Mouse (Mus musculus) spleen, adult 2 months (tissue): ENCODE results near the gene Zfhx3. TPM values are rescaled to one million over a fixed set of nuclear protein-coding genes. Genes with fewer than 3 reads are reported as not detected.

Experiments used
- DNase-seq, 2 experiments: peaks; one replicate each; pipeline versions ENCODE4 v3.0.0 to v3.0.0-alpha.2; 2012 to 2021; ENCODE audit warnings: low spot score in 2 of 2, low read depth in 1 of 2
- H3K27ac ChIP-seq: fragments of 200-500 bp; 2 replicates; pipeline ENCODE4 v1.5.1; 2012; ENCODE audit warnings: low read length, inconsistent platforms; ENCODE audit not compliant: insufficient read depth
- H3K27me3 ChIP-seq: fragments of 200-500 bp; 2 replicates; pipeline ENCODE4 v1.6.1; 2012; ENCODE audit warnings: mild to moderate bottlenecking, moderate library complexity, low read length, inconsistent platforms; ENCODE audit not compliant: control insufficient read depth, insufficient read depth
- H3K36me3 ChIP-seq: fragments of 200-500 bp; 2 replicates; pipeline ENCODE4 v1.6.1; 2012; ENCODE audit warnings: mild to moderate bottlenecking, low read length, inconsistent platforms; ENCODE audit not compliant: control insufficient read depth, insufficient read depth
- H3K4me1 ChIP-seq: fragments of 200-500 bp; 2 replicates; pipeline ENCODE4 v1.6.1; 2011; ENCODE audit warnings: inconsistent platforms; ENCODE audit not compliant: control insufficient read depth, insufficient read depth, insufficient read length
- H3K4me3 ChIP-seq: fragments of 200-500 bp; 2 replicates; pipeline ENCODE4 v1.5.1; 2011; ENCODE audit warnings: mild to moderate bottlenecking, inconsistent platforms; ENCODE audit not compliant: insufficient read depth, insufficient read length; ENCODE audit errors: extremely low read depth
- CTCF ChIP-seq: fragments of 200-500 bp; IDR thresholded peaks from 2 replicates; pipeline ENCODE4 v1.5.1; 2011; ENCODE audit warnings: mild to moderate bottlenecking, inconsistent platforms; ENCODE audit not compliant: insufficient read depth, insufficient read length, insufficient replicate concordance; ENCODE audit errors: extremely low read depth
- POLR2A ChIP-seq: fragments of 200-500 bp; IDR thresholded peaks from 2 replicates; pipeline ENCODE4 v1.6.1; 2011; ENCODE audit warnings: low read depth, low read length, inconsistent platforms
- WGBS: fragments of 180-500 bp; shearing (Covaris S2); methylation state at CpG from one replicate; pipeline ENCODE4 v1.1.7; 2018; 5-methylcytosine and 5-hydroxymethylcytosine counted together
- polyA plus RNA-seq: library from polyadenylated mRNA; depleted of rRNA; stranded (reverse); fragments of >200 nt; gene quantifications from 2 replicates; pipeline ENCODE4 v1.2.3, GENCODE M21; 2012

The Zfhx3 gene
- polyA plus RNA-seq, 1 experiment: 1.5 TPM

- H3K36me3 ChIP-seq: no peaks in the 10 kb centered on the region
- 93% methylated on average over 13 of the region's 13 CpGs for WGBS
Observed at GRCm38 (mm10) chr8:108437316-108437830, 494.9 kb downstream of the Zfhx3 start.

GRCm38 (mm10) chr8:108440476-108440875 is 498.0 kb downstream of the Zfhx3 start:
- 83% methylated on average over 3 of the region's 3 CpGs for WGBS
- Histone ChIP-seq H3K4me3 (no peak overlapping the region), H3K27ac (no peak overlapping the region), H3K36me3 (no peaks in the 10 kb centered on the region), H3K4me1 (no peaks in the 10 kb centered on the region), H3K27me3 (no peaks in the 10 kb centered on the region)
- DNase-seq: no peak
- TF ChIP-seq CTCF: no peak
- TF ChIP-seq POLR2A: no peak

More at GRCm38 (mm10) chr8:108437316-108437830, 494.9 kb downstream of the Zfhx3 start:
- TF ChIP-seq CTCF: no peak
- no peak for TF ChIP-seq POLR2A
- no peaks in the 10 kb centered on the region for H3K4me1 ChIP-seq
- no peak for DNase-seq
- H3K27me3 ChIP-seq: no peaks in the 10 kb centered on the region
- H3K4me3 ChIP-seq: no peak overlapping the region
- H3K27ac ChIP-seq: no peak overlapping the region

- TF ChIP-seq POLR2A (no peak), CTCF (no peak)
- H3K4me1 ChIP-seq: no peaks in the 10 kb centered on the region
- WGBS: 80% methylated on average over 8 of the region's 8 CpGs
- H3K27me3 ChIP-seq: no peaks in the 10 kb centered on the region
- H3K27ac ChIP-seq: no peak overlapping the region
- no peaks in the 10 kb centered on the region for H3K36me3 ChIP-seq
- DNase-seq: no peak
- no peak overlapping the region for H3K4me3 ChIP-seq
Observed at GRCm38 (mm10) chr8:108450847-108451246, 508.4 kb downstream of the Zfhx3 start.

- no peaks in the 10 kb centered on the region for H3K27me3 ChIP-seq
- no peaks in the 10 kb centered on the region for H3K36me3 ChIP-seq
- 88% methylated on average over 18 of the region's 18 CpGs for WGBS
- no peaks in the 10 kb centered on the region for H3K4me1 ChIP-seq
- TF ChIP-seq CTCF (no peak), POLR2A (no peak)
- no peak for DNase-seq
- H3K4me3 ChIP-seq: no peak overlapping the region
- no peak overlapping the region for H3K27ac ChIP-seq
Observed at GRCm38 (mm10) chr8:108454561-108455311, 512.3 kb downstream of the Zfhx3 start.

GRCm38 (mm10) chr8:108466653-108467052 is 524.2 kb downstream of the Zfhx3 start:
- Histone ChIP-seq H3K36me3 (no peaks in the 10 kb centered on the region), H3K4me1 (no peaks in the 10 kb centered on the region), H3K27ac (no peak overlapping the region), H3K27me3 (no peaks in the 10 kb centered on the region), H3K4me3 (no peak overlapping the region)
- WGBS: 86% methylated on average over 6 of the region's 6 CpGs
- no peak for DNase-seq
- TF ChIP-seq POLR2A (no peak), CTCF (no peak)

GRCm38 (mm10) chr8:108467172-108468035 is 525.0 kb downstream of the Zfhx3 start:
- Histone ChIP-seq H3K4me1 (no peaks in the 10 kb centered on the region), H3K27ac (no peak overlapping the region), H3K36me3 (no peaks in the 10 kb centered on the region), H3K27me3 (no peaks in the 10 kb centered on the region), H3K4me3 (no peak overlapping the region)
- WGBS: 89% methylated on average over 19 of the region's 19 CpGs
- no peak for TF ChIP-seq CTCF
- no peak for TF ChIP-seq POLR2A
- no peak for DNase-seq

- no peaks in the 10 kb centered on the region for H3K36me3 ChIP-seq
- no peak for DNase-seq
- no peaks in the 10 kb centered on the region for H3K4me1 ChIP-seq
- H3K4me3 ChIP-seq: no peak overlapping the region
- WGBS: 92% methylated on average over 3 of the region's 3 CpGs
- TF ChIP-seq CTCF (no peak), POLR2A (no peak)
- H3K27ac ChIP-seq: no peak overlapping the region
- no peaks in the 10 kb centered on the region for H3K27me3 ChIP-seq
Observed at GRCm38 (mm10) chr8:108470269-108470668, 527.8 kb downstream of the Zfhx3 start.
